ENCODE assay signal across 8 mouse cellular contexts in genomic region chr5:108065465-108066411, GRCm38 (mm10). TPM values are rescaled to one million over a fixed set of nuclear protein-coding genes. Genes with fewer than 3 reads are reported as not detected.
A peak's percentile ranks its signal among the peaks of the same experiment; 100 is the strongest.
DNase-seq lines count a peak whose midpoint lies in the region; ATAC-seq lines count a peak whose summit lies in the region.

Mtf2 (plus strand) TSS chr5:108065674.

- peak; percentile 99 for ATAC-seq in erythroblast, adult 5-6 weeks (replicated peaks; ENCODE audit: low FRiP score, poor library complexity, severe bottlenecking)
- peak; percentile 97 for ATAC-seq in kidney, embryonic 15.5 days (replicated peaks; ENCODE audit: low FRiP score)
- ATAC-seq in monocyte, adult 5-6 weeks (replicated peaks; ENCODE audit: insufficient number of reproducible peaks, low FRiP score, low TSS enrichment, poor library complexity, severe bottlenecking), result peak; percentile 99

- no peaks in the 10 kb centered on the region for H3K4me1 ChIP-seq in heart, embryonic 10.5 days
- H3K4me1 ChIP-seq in kidney, embryonic 15.5 days, result peaks cover 14% of the 10 kb centered on the region

- H3K36me3 ChIP-seq in heart, embryonic 10.5 days, result peaks cover 23% of the 10 kb centered on the region
- H3K36me3 ChIP-seq in kidney, embryonic 15.5 days, result peaks cover 27% of the 10 kb centered on the region

- WGBS in heart, embryonic 10.5 days, result under 1% methylated on average over 59 of the region's 59 CpGs
- under 1% methylated on average over 59 of the region's 59 CpGs for WGBS in kidney, embryonic 15.5 days

- H3K27ac ChIP-seq in heart, embryonic 10.5 days, result peak within 1 kb of the TSS; percentile 99
- peak within 1 kb of the TSS; percentile 98 for H3K27ac ChIP-seq in kidney, embryonic 15.5 days

- peak within 1 kb of the TSS; percentile 91 for H3K4me3 ChIP-seq in heart, embryonic 10.5 days
- H3K4me3 ChIP-seq in kidney, embryonic 15.5 days (replicated peaks), result peak within 1 kb of the TSS; percentile 98

- H3K9me3 ChIP-seq in heart, embryonic 10.5 days, result no peaks in the 10 kb centered on the region
- no peaks in the 10 kb centered on the region for H3K9me3 ChIP-seq in kidney, embryonic 15.5 days (replicated peaks)

- H3K9ac ChIP-seq in kidney, embryonic 15.5 days, result peak within 1 kb of the TSS; percentile 99

- no peaks in the 10 kb centered on the region for H3K27me3 ChIP-seq in heart, embryonic 10.5 days (ENCODE audit: insufficient read depth, poor library complexity, severe bottlenecking)
- H3K27me3 ChIP-seq in kidney, embryonic 15.5 days, result no peaks in the 10 kb centered on the region

- peak within 1 kb of the TSS; percentile 69 for H3K4me2 ChIP-seq in kidney, embryonic 15.5 days

- DNase-seq in B cell, adult 2 months, result peak; percentile 96 to 97
- DNase-seq in brain, adult 2 months (ENCODE audit: low read depth, low spot score), result peak; percentile 100
- DNase-seq in heart, embryonic 10.5 days (ENCODE audit: low spot score), result peak; percentile 97
- DNase-seq in liver, result peak; percentile 95
- peak; percentile 95 to 97 for DNase-seq in spleen, postnatal 4 days (ENCODE audit: low spot score in 2 of 2)

RNA-seq across cellular contexts. Expression of gene Mtf2, which starts in this region (rescaled TPM):
- total RNA-seq in erythroblast, adult 5-6 weeks (2015; ENCODE audit: low replicate concordance), result 19.6 and 22.9 TPM in 2 replicates
- total RNA-seq in erythroblast, adult 5-6 weeks (2017; ENCODE audit: low replicate concordance), result 18.9 and 32.2 TPM in 2 replicates
- 99.8 and 115 TPM in 2 replicates for polyA plus RNA-seq in heart, embryonic 10.5 days (2016; fragmentation: Nextera tagmentation; extraction: Ambion mirVana)
- polyA plus RNA-seq in kidney, embryonic 15.5 days (2015; fragmentation: Nextera tagmentation; extraction: Ambion mirVana), result 99.0 and 99.6 TPM in 2 replicates
- 63.4 to 78.4 TPM (median 63.4 TPM) in 3 replicates for total RNA-seq in monocyte, adult 5-6 weeks (2017)

Comparison
In these comparisons a context has a peak if more than half of its experiments do, and no peak if none do; other contexts are left out.
1. Peak in every context shown above with its lines: DNase-seq, ATAC-seq, H3K4me3 ChIP-seq and H3K27ac ChIP-seq.